Mouse (Mus musculus) layer of hippocampus, postnatal 25 days (tissue): Measurements from ENCODE around the gene Edar. TPM values are rescaled to one million over a fixed set of nuclear protein-coding genes. Genes with fewer than 3 reads are reported as not detected.

Experiments used
- DNase-seq, 2 experiments: peaks; one replicate each; pipeline ENCODE4 v3.0.0; 2022; ENCODE audit warnings: mixed read lengths in 2 of 2, low spot score in 1 of 2; ENCODE audit errors: extremely low spot score in 1 of 2
- total RNA-seq, 2 experiments: library from RNA; stranded (reverse); gene quantifications; 2 replicates each; pipeline ENCODE4 v1.2.3; 2021

Edar gene
- total RNA-seq, 2 experiments from 2014 or later: 0.21 to 0.25 TPM

- no peak for DNase-seq
Measured at GRCm38 (mm10) chr10:58606356-58606755, 69.1 kb downstream of the Edar start.

DNA sequence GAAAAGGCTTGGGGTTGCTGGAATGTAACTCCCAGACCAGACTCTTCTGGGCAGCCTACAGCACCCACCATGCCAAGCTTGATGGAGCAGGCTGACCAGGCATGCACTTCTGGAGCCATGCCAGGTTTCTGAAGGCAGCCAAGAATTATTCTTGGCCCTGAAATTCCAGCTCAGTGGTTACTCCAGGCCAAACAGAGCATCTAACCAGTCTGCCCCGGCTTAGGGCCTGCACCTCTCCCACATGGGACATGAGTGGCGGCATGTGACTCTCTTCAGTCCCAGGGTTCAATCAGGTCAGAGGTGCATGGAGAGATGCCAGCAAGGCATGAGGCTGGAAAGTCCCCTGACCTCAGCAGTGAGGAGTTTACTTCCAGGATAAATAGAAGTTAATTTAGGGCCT lies 70.7 kb downstream of the Edar start:
- DNase-seq: peak in 1 of 2 experiments; percentile 31

DNA sequence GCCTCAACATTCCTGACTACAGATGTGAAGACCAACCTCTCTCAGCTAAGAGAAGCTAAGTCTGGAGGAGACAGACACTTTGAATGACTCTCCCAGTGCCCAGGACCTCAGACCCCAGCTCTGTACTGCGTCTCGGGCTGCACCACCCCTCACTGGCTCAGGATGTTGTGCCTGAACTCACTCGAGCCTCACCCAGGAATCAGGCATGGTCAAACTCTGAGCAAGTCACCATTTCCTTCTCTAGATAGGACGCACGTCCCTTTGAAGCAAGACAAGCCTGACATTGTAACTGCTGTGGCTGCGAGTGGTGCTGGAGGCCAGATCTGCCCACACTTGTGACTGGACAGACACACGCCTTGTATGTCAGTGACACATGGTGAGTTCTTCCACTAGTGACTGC lies 73.5 kb downstream of the Edar start:
- no peak for DNase-seq

- no peak for DNase-seq
Measured at GRCm38 (mm10) chr10:58601431-58601901, 74.0 kb downstream of the Edar start.

- DNase-seq: no peak
Measured at GRCm38 (mm10) chr10:58600983-58601382, 74.5 kb downstream of the Edar start.

- no peak for DNase-seq
Measured at GRCm38 (mm10) chr10:58600151-58600550, 75.3 kb downstream of the Edar start.

DNA sequence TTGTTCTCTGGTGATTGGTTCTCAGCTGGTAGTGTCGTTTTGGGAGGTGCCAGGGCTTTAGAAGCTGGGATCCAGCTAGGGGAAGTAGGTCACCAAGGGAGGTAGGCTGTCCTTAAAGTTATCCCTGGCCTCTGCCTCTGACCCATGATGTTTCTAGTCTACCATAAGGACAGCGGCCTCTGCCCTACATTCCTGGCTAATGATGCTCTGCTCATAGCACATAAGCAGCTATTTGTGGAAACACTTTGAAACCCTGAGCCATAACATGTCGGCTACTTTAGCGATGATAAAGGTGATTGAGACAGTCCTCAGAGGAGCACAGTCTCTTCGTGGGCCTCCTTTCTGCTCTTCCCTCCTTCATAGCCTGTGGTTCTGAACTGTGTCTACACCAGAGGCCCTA lies 79.6 kb downstream of the Edar start:
- no peak for DNase-seq

- no peak for DNase-seq
Measured at GRCm38 (mm10) chr10:58595197-58595596, 80.3 kb downstream of the Edar start.

- DNase-seq: no peak
Measured at GRCm38 (mm10) chr10:58594486-58594885, 81.0 kb downstream of the Edar start.

GRCm38 (mm10) chr10:58585427-58586223 lies 89.8 kb downstream of the Edar start:
- no peak for DNase-seq

DNA sequence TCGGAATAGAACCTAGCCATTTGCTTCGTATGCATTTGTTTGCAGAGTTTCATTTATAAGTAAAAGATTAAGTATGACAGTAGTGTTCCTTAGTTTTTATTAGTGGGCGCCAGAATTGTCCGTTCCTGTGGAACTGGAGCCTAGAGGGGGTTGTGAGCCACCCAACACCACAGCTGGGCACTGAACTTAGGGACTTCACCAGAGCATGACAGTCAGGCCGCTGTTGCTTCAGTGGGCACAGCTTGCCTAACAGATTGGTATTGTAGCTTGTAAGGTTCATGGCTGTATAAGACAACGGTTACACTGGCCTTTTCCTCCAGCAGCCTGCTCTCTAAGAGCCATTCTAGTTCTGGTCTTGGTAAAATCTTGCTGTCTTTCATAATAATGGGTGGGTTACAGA lies 114.9 kb downstream of the Edar start:
- DNase-seq: no peak

DNA sequence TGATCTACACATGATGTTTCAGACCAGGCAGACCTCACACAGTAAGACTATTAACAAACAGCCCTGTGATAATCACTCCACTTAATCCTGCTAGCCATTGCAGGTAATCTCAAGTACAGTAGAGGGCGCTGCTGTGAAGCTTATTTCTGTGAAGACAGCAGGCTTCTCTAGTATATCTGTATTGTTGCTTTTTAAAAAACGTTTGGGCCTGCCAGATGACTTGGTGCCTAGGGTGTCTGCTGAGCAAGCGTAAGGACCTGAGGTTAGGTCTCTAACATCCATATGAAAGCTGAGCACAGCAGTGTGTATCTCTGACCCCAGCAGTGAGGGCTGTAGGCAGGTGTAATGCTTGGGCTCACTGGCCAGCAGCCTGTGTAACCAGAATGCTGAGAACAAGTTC lies 115.6 kb downstream of the Edar start:
- DNase-seq: peak in 1 of 2 experiments; percentile 40

DNA sequence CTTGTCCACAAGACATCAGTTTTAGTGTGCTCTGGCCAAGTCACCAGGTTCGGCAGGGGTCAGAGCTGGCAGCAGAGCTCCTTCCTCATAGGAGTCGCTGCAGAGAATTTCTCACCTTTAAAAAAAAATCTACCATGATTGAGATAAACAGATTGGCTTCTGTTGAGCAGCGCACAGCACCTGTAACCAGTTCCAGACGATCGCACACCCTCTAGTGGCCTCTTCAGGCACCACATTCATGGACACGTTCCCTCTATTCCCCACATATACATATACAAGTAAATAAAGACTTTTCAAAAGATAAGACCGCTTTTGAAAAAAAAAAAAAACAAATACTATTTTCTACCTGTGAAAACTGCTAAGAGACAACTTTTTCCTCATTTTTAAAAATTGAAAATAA lies 116.4 kb downstream of the Edar start:
- DNase-seq: peak in 1 of 2 experiments; percentile 63

GRCm38 (mm10) chr10:58554693-58555387 lies 120.6 kb downstream of the Edar start:
- DNase-seq: no peak

Other genes with a start within 250 kb of the Edar start
- gene Ranbp2, start 228.7 kb downstream of the Edar start, total RNA-seq: 10 to 100 TPM; 70.2 to 77.3 TPM
- 1 to 10 TPM; 3.9 to 5.2 TPM for gene Ccdc138, start 177.7 kb downstream of the Edar start, total RNA-seq
- gene Gm17542, start 42.6 kb upstream of the Edar start, total RNA-seq: not detected
- 10 to 100 TPM; 34.3 to 37.3 TPM for gene Sh3rf3, start 137.7 kb upstream of the Edar start, total RNA-seq